Comparison of ENCODE assay signal across 8 mouse cellular contexts in genomic region chr3:30246431-30247041, GRCm38 (mm10).
DNase-seq lines count a peak whose midpoint lies in the region; ATAC-seq lines count a peak whose summit lies in the region.
"Had no signal": no experiment of that assay in that cellular context is flagged by ENCODE, and none has a peak within 500 bp of the region (broad histone marks: within the 10 kb centered on the region; RNA-seq: fewer than 3 reads in every experiment).

No protein-coding gene starts in this region.

- H3K4me3 ChIP-seq in heart, embryonic 16.5 days (ENCODE audit: low read length) = no peak overlapping the region
- no peak overlapping the region for H3K4me3 ChIP-seq in limb, embryonic 10.5 days

- peaks cover 17% of the 10 kb centered on the region for H3K4me1 ChIP-seq in heart, embryonic 16.5 days (ENCODE audit: control insufficient read depth, insufficient read depth, low read length)
- peaks cover 74% of the 10 kb centered on the region for H3K4me1 ChIP-seq in limb, embryonic 10.5 days

- 58% methylated on average over 12 of the region's 12 CpGs for WGBS in heart, embryonic 16.5 days
- 79% methylated on average over 12 of the region's 12 CpGs for WGBS in limb, embryonic 10.5 days

- H3K36me3 ChIP-seq in heart, embryonic 16.5 days (ENCODE audit: control insufficient read depth, insufficient read depth) = no peaks in the 10 kb centered on the region
- 0 out of 2 replicates have a peak, but pooled peaks cover 2% of the 10 kb centered on the region for H3K36me3 ChIP-seq in limb, embryonic 10.5 days

- peak; percentile 43; the same call in 1 of the 2 replicates for ATAC-seq in heart, embryonic 16.5 days (replicated peaks; ENCODE audit: extremely low read depth, insufficient read depth, low FRiP score)

- H3K27ac ChIP-seq in heart, embryonic 16.5 days (ENCODE audit: low read length) = peak overlapping the region; percentile 78
- H3K27ac ChIP-seq in limb, embryonic 10.5 days = peak overlapping the region; percentile 82

- H3K9ac ChIP-seq in heart, embryonic 16.5 days (ENCODE audit: low read length) = no peak overlapping the region

- H3K27me3 ChIP-seq in heart, embryonic 16.5 days (ENCODE audit: control insufficient read depth, insufficient read depth, low read length) = no peaks in the 10 kb centered on the region
- H3K27me3 ChIP-seq in limb, embryonic 10.5 days (ENCODE audit: low read depth, poor library complexity, severe bottlenecking) = no peaks in the 10 kb centered on the region

- H3K9me3 ChIP-seq in heart, embryonic 16.5 days (replicated peaks; ENCODE audit: control insufficient read depth, low read length) = no peaks in the 10 kb centered on the region
- no peaks in the 10 kb centered on the region for H3K9me3 ChIP-seq in limb, embryonic 10.5 days (replicated peaks)

- DNase-seq in urinary bladder, postnatal 14 days (ENCODE audit: low spot score) = peak; percentile 30
- DNase-seq in urinary bladder, adult 18-20 months (ENCODE audit: low spot score in 2 of 2) = no peak
- DNase-seq in limb, embryonic 10.5 days (ENCODE audit: low spot score) = peak; percentile 31
- no peak for DNase-seq in thymus, postnatal 4 days
- DNase-seq in ovary, postnatal 14 days (ENCODE audit: low spot score) = no peak
- DNase-seq in natural killer cell, adult 2 months (ENCODE audit: low spot score in 2 of 2) = no peak
- DNase-seq: liver had no signal

- H3K4me2 ChIP-seq in heart, embryonic 16.5 days (ENCODE audit: low read depth, low read length) = no peak overlapping the region

Comparison
In these comparisons a context has a peak if more than half of its experiments do, and no peak if none do; other contexts are left out.
1. DNase-seq: peak in urinary bladder, postnatal 14 days (single experiment) and limb, embryonic 10.5 days (single experiment); none in urinary bladder, adult 18-20 months (0 of 2), thymus, postnatal 4 days (single experiment), ovary, postnatal 14 days (single experiment) and natural killer cell, adult 2 months (0 of 2).